Mouse (Mus musculus) fat pad, adult 2 months (tissue): ENCODE data around the gene Zfp664.

Experiments used
- DNase-seq: peaks from one replicate; pipeline ENCODE4 v3.0.0-alpha.2; 2011; ENCODE audit warnings: low read depth, low spot score; ENCODE audit errors: extremely low read depth

Gene Zfp664

GRCm38 (mm10) chr5:124921410-124921809 lies 58.9 kb downstream of the Zfp664 start:
- DNase-seq, result no peak

DNA sequence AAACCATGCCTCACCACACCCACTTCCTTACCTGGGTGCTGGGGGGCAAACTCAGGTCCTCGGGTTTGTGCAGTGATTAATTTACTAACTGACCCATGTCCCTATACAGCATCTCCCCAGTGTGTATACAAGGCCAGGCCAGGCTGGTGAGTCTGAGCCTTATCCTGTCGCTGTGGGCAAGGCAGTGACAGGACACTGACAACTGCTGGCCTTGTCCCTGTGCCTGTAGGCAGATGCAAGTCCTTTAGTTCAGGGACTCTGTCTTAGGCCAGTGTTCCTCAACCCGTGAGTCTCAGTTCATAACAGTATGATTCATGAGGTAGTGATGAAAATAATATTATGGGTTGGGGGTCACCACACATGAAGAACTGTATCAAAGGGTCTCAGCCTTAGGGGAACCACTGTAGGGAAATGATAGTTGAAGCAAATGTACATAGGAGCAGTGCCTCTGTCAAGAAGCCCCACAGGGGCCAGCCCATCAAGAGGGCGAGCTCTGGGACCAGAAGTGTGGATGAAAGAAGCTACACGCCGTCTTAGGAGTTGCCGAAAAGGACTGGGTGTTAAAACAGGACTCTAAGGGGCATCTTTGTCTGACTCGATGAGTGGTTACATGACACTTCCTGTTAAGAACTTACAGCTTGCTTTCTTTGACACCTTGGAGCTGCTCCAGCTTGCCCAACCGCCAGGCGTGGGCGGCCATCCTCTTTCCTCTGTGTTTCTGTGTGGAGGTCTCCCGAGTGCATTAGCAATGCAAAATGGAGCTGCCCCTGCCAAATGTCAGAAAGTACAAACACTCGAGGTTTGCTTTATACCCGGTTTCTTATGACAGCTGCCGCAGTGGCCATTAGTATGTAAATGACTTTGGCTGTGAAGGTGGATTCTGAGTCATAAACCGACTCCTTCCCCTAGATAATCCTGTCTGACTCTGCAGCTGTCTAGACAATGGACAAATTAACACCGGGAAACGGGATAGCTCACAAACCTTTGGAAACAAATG lies 60.2 kb downstream of the Zfp664 start:
- no peak for DNase-seq

- no peak for DNase-seq
Observed at GRCm38 (mm10) chr5:124929425-124930054, 67.0 kb downstream of the Zfp664 start.

GRCm38 (mm10) chr5:124930055-124930439 lies 67.6 kb downstream of the Zfp664 start:
- no peak for DNase-seq

DNA sequence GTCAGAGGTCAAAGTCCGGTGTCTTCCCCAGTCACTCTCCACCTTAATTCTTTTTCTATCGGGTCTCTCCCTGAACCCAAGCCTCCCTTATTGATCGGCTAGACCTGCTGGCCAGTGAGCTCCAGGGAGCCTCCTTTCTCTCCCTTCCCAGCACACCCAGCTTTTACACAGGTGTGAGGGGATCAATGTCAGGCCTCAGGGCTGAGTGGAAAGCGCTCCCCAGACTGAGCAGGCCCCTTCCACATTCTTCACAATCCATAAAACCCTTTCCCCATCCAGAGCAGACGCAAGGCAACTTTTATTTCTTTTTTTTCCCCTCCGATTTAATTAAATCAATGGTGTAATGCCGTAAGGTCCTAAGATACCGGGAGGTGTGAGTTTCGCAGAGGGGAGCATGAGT lies 68.1 kb downstream of the Zfp664 start:
- DNase-seq, result no peak

DNA sequence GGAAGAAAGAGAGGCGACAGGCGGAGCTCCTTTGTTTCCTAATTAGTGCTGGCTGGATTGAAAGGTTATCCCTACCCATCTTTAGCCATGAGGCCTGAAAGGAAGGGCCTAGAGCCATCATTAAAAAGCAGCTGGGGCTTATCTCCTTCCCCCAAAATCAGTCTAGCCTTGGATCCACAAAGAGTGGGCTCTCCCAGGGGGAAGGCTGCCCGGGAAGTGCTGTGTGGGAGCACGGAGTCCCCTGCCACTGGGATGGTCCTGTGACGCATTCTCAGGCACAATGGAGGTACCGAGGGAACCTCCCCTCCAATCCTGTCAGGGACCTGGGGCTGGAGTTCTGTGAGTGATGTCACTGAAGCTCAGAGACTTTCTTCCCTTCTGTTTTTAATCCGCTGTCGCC lies 68.6 kb downstream of the Zfp664 start:
- DNase-seq, result no peak

DNA sequence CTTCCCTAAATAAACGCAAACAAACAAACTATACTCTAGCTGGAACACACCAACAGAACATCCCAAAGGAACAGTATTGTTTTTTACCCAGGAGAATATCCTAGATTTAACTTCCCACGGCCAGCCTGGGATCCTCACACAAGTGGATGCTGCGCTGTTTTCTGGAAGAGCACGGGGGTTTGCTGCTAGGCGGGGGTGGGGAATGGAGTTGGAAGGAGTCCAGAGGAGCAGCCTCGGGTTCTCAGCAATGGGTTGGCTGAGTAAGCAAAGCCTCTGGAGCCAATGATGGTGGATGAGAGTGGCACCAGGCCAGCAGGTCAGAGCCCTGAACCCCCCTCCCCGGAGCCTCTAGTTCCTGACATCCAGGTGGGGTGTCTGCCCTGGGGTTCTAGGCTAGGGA lies 72.1 kb downstream of the Zfp664 start:
- DNase-seq, result no peak

DNA sequence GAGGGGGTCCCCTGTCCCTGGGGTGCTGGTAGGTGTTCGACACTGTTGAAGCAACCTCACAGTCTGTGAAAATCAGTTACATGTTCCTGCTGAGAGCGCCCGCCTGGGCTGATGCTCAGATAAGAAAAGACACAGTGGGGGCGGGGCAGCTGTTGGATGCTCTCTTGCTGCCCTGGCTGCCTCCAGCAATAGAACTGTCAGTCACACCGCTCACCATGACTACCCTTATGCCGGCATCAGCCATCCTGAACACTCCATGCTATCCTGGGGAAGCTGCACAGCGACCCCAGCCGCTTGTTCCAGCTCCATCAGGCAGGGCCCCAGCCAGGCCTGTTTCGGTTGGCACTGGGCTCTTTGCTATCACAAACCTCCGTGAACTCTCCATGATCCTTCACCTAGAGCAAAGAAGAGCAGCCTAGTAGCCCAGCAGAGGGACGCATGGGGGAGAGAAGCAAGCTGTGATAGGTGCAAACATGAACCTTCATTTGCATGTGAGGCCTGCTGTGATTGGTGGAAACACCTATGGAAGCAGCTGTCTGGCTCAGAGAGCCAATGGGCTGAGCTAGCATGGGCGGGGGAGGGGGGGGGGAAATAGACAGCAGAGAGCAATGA lies 80.8 kb downstream of the Zfp664 start:
- DNase-seq, result no peak

DNA sequence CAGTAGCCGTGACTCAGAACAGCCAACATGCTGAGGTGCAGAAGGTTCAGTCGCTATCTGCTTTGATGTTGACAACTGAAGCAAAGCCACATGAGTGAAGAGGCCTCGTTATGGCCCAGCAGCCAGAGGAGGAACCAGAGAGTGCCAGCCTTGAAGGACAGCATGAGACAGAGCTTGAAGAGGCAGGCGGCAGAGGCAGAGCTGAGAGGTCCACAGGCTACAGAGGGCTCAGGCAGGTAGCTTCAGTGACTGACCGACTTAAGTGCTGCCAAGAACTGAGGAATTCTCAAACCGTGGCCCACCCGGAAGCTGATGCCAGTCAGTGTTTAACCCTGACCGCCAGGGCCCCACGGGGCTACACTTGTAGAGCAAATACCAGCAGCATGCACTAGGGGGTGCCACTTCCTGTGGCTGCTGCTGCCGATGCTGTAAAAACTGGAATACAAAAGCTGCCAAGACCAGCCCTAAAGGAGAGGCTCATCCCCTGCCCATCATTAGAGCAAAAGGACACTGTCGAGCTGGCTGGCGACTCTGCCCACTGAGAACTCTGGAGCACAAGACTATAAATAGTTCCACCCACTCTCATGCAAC lies 81.4 kb downstream of the Zfp664 start:
- no peak for DNase-seq

DNA sequence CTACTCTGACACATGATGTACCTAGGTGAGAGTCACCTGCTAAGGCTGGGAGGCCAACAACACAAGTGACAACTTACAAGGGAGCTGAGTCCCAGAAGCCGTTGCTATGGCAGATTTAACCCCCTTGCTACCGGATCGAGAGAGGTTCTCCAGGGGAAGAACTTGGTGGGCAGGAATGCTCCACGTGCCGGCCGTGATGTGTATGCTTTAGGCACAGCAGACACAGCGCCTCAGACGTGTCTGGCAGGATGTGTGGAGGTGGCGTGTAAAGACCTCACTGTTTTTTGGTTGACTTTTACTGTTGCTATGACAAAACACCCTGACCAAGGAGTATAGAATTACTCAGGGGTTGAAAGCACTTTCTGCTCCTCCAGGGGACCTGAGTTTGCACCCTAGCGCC lies 81.9 kb downstream of the Zfp664 start:
- no peak for DNase-seq

- DNase-seq, result no peak
Observed at GRCm38 (mm10) chr5:124945046-124945445, 82.6 kb downstream of the Zfp664 start.

DNA sequence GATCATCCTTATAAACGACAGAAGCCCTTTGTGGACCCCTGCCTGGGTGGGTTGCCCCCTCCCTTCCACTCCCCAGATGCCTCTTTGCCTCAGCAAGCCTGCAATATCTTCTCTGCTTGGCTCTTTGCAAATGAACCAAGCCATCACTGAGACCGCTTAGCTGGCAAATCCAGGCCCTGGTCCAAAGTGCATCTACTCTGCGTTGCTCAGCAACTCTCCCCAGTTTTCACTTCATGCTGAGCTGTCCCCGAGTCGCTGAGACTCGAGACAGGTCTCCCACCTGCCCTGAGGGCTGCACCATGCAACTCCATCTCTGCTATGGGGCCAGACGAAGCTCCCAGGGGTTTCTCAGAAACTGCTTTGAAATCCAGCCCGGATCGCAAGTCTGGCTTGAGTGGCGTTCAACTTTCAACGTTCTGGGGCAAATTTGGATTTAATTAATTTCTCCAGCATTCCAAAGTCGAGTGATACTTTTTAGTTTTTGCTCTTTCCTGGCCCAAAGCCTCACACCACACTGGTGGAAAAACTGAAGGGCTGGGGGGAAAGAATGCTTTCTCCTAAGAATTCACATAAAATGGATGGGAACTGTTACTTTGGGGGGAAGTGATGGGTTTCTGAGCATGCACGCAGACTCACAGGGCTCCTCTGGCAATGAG lies 88.3 kb downstream of the Zfp664 start:
- no peak for DNase-seq

- no peak for DNase-seq
Observed at GRCm38 (mm10) chr5:124951333-124951732, 88.8 kb downstream of the Zfp664 start.
